In the genomic region with DNA sequence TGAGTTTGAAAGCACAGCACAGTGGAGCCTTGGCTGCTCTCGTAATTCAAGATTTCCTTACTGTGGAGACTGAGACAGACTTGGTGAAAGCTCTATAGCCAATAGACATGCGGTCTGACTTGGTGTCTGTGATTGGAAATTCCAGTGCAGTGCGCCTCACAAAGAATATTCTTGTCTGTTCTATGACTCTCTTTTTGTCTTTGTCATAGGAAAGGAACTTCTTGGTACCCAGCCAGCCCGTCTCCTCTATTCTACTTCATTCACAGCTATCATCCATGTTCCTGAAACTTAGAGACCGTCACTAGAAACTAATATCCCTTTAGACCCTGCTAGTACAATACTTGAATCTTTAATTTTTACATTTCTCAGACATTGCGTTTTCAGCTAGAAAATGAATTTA, we compare ENCODE assay signal across 11 mouse cellular contexts.
"Had no signal": no experiment of that assay in that cellular context is flagged by ENCODE, and none has a peak within 500 bp of the region (broad histone marks: within the 10 kb centered on the region; RNA-seq: fewer than 3 reads in every experiment).

No protein-coding gene starts in this region.

- H3K4me3 ChIP-seq: limb, embryonic 13.5 days; midbrain, embryonic 12.5 days; neural tube, embryonic 13.5 days had no signal

- DNase-seq: layer of hippocampus, postnatal 36 days; left cerebral cortex, postnatal 4 days; lung, embryonic 14.5 days; retina, postnatal 1 day; right cerebral cortex, postnatal 4 days; spleen, adult 18-20 months; thymus, adult 18-20 months; thymus, postnatal 14 days had no signal
